Mouse (Mus musculus) monocyte, adult 2 months (primary cell): ENCODE data around the gene Cox17.

ENCODE experiments used
- DNase-seq, 2 experiments: peaks; one replicate each; pipeline ENCODE4 v3.0.0; 2022; ENCODE audit warnings: low spot score in 2 of 2, low read depth in 1 of 2

The Cox17 gene

DNA sequence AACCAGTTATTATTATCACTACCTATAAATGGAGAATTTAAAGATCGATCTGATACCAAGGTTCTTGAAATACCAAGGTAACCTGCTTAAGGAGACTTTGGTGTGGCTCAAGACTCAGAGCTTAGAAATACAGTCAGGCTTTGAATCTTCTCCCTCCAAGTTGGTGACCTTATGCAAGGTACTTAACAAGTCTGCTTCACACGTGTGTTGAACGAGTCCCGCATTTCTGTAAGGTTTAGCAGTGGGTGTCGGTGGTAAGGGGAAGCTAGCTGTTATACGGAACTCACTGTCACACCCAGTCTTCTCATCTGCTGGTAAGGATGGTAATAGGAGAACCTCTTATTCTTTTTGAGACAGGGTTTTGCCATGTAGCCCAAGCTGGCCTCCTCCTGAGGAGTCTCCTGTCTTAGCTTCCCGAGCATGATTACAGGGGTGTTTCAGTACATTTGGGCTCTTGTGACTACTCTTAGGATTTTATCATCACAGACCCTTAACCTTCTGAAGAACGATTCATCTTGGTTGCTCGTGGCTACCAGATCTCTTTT, 1.5 kb downstream of the Cox17 start:
- no peak for DNase-seq

- no peak for DNase-seq
Observed at GRCm38 (mm10) chr16:38349881-38350280, 3.1 kb downstream of the Cox17 start.

DNA sequence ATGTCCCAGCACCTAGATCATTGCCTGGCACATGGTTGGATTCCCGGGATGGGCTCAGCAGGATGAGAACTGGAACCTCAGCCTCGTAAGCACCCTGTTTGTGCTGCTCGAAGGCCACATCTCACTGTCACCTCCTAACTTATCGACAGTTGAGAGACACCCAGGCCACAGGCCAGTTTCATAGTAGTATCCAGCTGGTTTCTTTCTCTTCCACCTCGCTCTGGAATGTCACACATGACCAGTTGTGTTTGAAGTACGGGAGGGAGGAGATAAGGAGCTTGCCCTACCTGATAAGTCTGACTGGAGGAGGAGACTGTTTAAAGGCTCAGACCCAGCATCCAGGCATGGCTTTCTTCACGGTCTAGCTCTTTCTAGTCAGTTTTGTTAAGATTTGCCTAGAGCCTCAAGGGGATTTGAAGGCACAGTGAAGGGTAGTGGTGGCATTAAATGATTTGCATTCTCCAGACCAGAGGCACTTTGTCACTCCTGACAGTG, 3.6 kb downstream of the Cox17 start:
- DNase-seq = no peak

DNA sequence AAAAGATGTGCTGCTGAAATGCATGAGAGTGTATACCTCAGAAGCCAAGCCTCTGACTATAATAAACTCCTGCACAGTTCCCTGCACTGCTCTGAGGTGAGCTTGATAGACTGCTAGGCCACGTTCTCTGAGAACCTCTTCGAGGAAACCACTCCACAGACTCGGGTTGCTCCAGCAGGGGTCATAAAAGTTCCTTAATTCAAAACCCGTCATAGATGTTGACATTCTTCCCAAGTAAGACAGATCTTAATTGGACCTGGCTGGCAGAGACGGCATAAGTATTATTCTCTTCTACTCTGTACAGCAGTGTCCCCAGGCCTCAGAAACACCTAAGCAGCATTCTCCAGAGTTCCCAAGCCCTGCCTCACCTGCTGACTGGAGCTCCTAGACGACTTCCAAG, 4.1 kb downstream of the Cox17 start:
- DNase-seq = no peak

DNA sequence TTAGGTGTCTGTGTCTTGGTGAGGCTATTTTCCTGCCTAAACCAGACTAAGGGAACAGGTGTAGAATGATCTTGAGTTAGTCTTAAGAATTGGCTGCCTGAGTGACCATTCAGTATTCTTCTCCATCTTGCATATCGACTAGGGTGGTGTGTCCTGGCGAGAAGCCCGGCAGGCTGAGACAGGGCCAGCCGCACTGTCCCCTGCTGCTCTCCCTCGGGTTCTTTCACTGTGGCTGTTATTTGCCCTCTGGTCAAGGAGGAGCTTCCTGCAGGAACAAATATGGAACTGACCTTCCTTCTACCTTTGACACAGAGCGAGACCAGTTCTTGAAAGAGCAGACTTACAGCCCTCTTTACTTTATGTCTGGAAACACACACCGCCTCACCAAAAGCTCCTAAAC, 5.2 kb downstream of the Cox17 start:
- DNase-seq = no peak

DNA sequence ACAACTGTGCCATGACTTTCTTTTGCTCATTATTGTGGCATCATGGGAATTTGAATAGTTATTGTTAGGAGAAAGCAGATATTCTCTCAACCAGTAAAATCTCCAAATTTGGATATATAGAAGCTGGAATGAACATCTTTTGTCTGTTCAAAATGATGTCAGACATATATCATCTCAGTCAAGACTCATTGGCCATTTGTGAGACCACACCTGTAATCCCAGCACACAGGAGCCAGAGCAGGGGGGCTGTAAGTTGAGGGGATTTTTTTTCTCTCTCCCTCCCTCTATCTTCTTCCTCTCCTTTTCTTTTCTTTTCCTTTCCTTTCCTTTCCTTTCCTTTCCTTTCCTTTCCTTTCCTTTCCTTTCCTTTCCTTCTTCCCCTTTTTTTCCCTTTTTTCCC, 6.1 kb downstream of the Cox17 start:
- DNase-seq = no peak

DNA sequence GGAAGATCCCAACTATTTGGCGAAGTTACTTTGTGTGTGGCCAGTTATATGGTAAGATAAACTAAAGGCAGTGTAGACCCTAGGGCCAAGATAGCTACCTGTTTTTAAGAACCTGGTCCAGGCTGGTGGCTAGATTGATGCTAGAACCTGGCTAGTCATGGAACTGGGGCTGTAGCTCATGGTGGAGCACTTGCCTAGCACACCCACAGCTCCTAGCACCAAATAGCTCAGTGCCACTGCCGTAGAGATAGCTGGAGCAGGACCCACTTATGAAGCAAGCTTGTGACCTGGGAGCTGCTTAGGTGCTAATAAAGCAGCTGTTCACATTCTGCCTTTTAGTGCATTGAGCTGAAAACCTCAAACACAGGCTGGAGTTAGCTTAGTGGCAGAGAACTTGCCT, 6.9 kb downstream of the Cox17 start:
- no peak for DNase-seq

DNA sequence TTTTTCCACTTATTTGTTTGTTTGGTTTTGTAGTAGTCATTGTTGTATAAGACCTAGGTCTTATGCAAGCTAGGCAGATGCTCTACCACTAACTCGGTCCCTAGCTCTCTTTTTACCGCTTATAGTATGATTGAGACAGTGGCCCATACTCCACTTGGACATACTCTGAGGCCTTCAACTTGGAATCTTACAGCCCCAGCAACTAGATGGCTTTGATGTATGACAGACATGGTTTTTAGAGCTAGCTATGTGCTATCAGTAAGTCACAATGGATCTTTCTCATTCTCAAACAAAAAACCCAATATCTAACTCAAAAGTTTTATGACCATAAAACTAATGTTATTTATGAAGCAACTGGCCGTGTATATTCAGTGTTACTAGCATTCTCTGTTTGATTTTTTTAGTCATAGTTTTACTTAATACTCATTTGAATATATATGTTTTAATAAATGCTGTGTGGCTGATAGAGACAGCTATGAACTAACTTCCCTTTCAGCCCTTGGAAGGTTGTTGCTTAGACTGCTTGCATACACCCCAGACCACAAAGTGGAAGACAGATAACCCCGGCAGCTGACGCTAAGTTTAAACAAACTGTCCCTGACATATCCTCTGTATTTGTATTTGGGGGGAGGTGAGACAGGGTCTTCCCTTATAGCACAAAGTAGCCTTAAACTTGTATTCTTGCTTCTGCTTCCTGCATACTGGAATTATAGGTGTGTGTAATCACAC, 7.6 kb downstream of the Cox17 start:
- no peak for DNase-seq

DNA sequence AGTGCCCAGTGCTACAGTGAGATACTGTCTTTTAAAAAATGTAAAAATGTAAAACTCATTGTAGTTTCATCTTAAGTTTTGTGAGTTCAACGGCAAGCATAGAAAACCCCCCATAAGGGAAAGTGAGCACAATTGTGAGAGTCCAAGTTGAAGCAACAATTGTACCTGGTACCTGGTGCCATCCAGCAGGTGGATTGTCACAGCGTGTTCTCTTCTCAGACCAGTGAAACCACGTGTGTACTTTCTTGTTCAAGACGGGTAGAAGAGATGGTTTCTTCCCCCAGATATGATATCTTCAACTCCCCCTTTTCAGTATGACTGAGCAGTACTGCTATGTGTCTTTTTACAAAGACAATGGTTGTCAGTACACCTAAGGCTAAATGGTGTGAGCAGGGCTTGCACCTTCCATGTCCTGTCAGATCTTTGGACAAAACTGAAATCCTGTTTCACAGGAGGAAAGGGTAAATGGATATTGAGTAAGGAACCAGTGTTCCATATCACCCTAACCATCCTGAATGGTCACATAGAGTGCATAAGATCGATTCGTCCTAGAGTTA, 11.5 kb downstream of the Cox17 start:
- no peak for DNase-seq

DNA sequence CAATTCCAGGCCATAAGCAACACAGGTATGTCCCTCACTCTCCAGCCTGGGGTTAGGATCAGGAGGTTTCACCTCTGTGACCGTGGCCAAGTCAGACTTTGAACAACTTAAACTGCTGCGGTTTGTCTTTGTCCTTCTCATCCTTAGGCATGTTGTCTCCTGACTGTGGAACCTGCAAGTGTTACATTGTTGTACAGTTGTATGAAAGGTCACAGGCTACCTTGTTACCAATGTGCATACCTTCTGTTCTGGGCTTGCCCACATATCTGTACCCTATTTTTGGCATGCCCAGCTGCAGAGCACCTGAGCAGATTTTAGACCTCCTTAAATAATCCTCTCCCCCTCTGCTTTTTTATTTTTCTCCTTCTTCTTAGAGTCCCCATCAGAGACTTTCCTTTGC, 12.4 kb downstream of the Cox17 start:
- no peak for DNase-seq

DNA sequence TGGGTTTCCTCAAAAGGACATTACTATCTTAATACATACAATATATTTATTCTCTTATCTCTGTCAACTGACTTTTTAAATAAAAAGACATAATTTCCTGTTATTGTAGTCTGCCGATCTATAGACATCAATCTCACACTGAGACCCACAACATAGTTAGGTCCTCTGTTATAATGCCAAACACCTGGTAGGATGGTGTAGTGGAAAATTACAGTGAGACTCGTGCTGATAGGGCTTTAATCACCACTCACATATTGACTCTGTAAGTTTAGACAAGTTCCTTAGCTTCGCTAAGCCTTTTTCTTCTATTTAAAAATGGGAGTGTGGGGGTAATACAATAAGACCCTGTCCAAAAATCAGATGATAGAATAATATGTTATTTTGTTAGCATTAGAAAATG, 13.1 kb downstream of the Cox17 start:
- DNase-seq = no peak

DNA sequence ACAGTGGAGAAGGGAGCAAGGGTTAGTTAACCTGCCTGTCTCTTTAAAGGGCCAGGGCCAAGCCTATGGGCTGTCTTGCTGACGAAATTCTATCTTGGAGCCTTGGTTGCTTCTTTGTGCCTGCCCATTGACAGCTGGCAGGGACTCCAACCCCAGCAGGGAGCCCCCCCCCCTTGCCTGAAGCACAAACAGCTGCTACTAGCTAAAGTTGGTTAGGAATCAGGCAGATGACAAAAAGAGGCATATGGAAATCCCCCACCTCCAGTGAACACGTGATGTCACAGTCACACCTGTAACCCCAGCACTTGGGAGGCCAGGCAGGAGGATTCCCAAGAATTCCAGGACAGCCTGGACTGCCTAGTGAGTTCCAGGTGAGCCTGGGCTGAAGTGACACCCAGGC, 13.5 kb downstream of the Cox17 start:
- no peak for DNase-seq

- no peak for DNase-seq
Observed at GRCm38 (mm10) chr16:38361933-38362332, 15.1 kb downstream of the Cox17 start, which contains the start of gene Popdc2. Gene Popdc2 (plus strand): TSS chr16:38362209.

DNA sequence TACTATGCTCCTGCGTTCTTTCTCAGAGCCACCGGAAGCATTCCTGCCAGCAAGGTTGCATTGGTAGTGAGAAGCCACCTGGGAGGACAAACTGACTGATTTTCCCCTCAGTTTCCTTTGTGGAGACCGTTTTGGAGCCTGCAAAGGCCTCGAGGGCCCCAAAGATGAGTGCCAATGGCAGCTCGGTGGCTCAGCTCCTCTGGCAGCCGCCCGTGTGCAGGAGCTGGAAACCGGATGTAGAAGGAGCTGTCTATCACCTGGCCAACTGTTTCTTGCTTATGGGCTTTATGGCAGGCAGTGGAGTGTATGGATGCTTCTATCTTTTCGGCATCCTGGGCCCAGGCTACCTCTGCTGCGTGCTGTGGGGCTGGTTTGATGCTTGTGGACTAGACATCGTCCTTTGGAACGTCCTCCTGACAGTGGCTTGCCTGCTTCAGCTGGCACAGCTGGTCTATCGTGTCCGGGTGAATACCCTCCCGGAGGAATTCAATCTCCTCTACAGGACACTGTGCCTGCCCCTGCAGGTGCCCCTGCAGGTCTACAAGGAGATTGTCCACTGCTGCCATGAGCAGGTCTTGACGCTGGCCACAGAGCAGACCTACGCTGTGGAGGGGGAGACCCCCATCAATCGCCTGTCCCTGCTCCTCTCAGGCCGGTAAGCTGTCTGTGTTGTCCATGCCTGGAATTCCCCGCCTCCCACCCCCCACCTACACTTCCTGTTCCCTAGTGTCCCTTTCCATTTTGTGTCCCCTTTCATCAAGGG, 15.9 kb downstream of the Cox17 start:
- DNase-seq = no peak

GRCm38 (mm10) chr16:38363256-38363595, 16.4 kb downstream of the Cox17 start:
- no peak for DNase-seq

- DNase-seq = no peak
Observed at GRCm38 (mm10) chr16:38363657-38364056, 16.9 kb downstream of the Cox17 start.

DNA sequence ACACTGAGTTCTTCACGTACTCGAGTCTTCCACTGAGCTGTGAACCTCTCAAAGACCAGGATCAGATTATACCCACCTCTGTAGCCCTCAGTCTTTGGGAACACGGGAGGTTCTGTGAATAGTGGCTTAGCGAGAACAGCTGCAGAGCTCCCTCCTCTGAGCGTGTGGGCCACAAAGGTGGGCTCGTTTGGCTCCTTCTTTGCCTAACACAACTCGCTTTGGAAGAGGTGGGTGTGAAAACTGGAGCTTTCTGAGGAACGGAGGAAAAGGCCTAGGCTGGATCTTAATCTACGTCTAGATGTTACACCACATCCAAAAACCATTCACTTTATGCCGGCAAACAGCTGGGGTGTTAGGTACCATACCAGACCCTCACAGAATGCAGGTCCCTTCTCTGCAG, 18.6 kb downstream of the Cox17 start:
- DNase-seq = no peak

GRCm38 (mm10) chr16:38366231-38366630, 19.4 kb downstream of the Cox17 start:
- DNase-seq = no peak

GRCm38 (mm10) chr16:38368336-38368735, 21.5 kb downstream of the Cox17 start:
- DNase-seq = no peak

- DNase-seq = no peak
Observed at GRCm38 (mm10) chr16:38369000-38369399, 22.2 kb downstream of the Cox17 start.

- no peak for DNase-seq
Observed at GRCm38 (mm10) chr16:38369431-38369830, 22.6 kb downstream of the Cox17 start.

GRCm38 (mm10) chr16:38369992-38370484, 23.2 kb downstream of the Cox17 start:
- DNase-seq = no peak
